Comparison of ENCODE assay signal across 12 mouse cellular contexts in the genomic region with DNA sequence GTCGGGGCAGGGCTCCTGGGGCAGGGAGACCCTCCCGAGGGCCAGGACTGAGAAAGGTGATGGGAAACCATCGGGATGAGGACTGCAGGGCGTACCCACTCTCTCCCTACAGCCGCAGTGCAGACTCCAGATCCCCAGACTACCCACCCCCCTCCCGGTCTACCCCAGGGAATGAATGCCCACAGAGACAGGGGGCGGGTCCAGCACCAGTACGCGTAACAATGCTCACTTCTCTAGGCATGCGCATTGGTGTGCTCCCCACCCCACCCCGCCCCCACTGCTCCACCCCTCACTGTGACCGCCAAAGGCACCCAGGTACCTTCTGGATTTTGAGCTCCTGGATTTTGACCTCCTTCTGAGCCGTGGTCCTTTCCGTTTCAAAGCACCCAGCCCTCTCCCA. TPM values are rescaled to one million over a fixed set of nuclear protein-coding genes. Genes with fewer than 3 reads are reported as not detected.
DNase-seq lines count a peak whose midpoint lies in the region; ATAC-seq and TF ChIP-seq lines count a peak whose summit lies in the region.
"Had no signal": no experiment of that assay in that cellular context is flagged by ENCODE, and none has a peak within 500 bp of the region (broad histone marks: within the 10 kb centered on the region; RNA-seq: fewer than 3 reads in every experiment).

No protein-coding gene starts in this region.

- TF ChIP-seq CTCF in E14TG2a.4 (conservative IDR thresholded peaks at IDR 0.05; ENCODE audit: low read length), result no peak

- peak; percentile 82 for DNase-seq in ZHBTc4 (ENCODE audit: low read depth, low spot score)
- DNase-seq in hindbrain, embryonic 10.5 days (ENCODE audit: low spot score), result no peak
- DNase-seq in thymus, postnatal 36 days, result no peak
- DNase-seq in thymus, postnatal 0 days (ENCODE audit: low spot score), result no peak
- DNase-seq in heart, adult 18-20 months, result no peak
- DNase-seq: cerebellum, adult 9-10 months; kidney, postnatal 14 days had no signal

- peak overlapping the region; percentile 38 for H3K4me2 ChIP-seq in midbrain, embryonic 13.5 days (replicated peaks)
- H3K4me2 ChIP-seq: liver, embryonic 15.5 days had no signal

- peak overlapping the region; percentile 85 for H3K4me3 ChIP-seq in E14TG2a.4 (replicated peaks; ENCODE audit: low read length)
- peak overlapping the region; percentile 29; the same call in 1 of the 2 replicates for H3K4me3 ChIP-seq in hindbrain, embryonic 10.5 days
- H3K4me3 ChIP-seq in midbrain, embryonic 13.5 days (replicated peaks), result peak overlapping the region; percentile 13
- H3K4me3 ChIP-seq: liver, embryonic 15.5 days had no signal

- 48% methylated on average over 14 of the region's 14 CpGs for WGBS in hindbrain, embryonic 10.5 days
- WGBS in midbrain, embryonic 13.5 days, result 40% methylated on average over 14 of the region's 14 CpGs

- H3K9me3 ChIP-seq in E14TG2a.4 (ENCODE audit: low read length), result no peaks in the 10 kb centered on the region
- no peaks in the 10 kb centered on the region for H3K9me3 ChIP-seq in hindbrain, embryonic 10.5 days
- H3K9me3 ChIP-seq in midbrain, embryonic 13.5 days, result no peaks in the 10 kb centered on the region
- H3K9me3 ChIP-seq: limb, embryonic 10.5 days; liver, embryonic 15.5 days had no signal

- H3K27me3 ChIP-seq in E14TG2a.4 (ENCODE audit: insufficient read depth, low read length), result no peaks in the 10 kb centered on the region
- H3K27me3 ChIP-seq in hindbrain, embryonic 10.5 days (ENCODE audit: insufficient read depth, poor library complexity, severe bottlenecking), result no peaks in the 10 kb centered on the region
- H3K27me3 ChIP-seq in midbrain, embryonic 13.5 days, result no peaks in the 10 kb centered on the region
- H3K27me3 ChIP-seq: liver, embryonic 15.5 days had no signal

- peak overlapping the region; percentile 64 for H3K27ac ChIP-seq in hindbrain, embryonic 10.5 days
- no peak overlapping the region for H3K27ac ChIP-seq in midbrain, embryonic 13.5 days
- H3K27ac ChIP-seq: limb, embryonic 10.5 days; liver, embryonic 15.5 days had no signal

- ATAC-seq in midbrain, embryonic 13.5 days, result peak; percentile 18; the same call in 1 of the 2 replicates
- ATAC-seq: intestine, embryonic 16.5 days had no signal

- H3K9ac ChIP-seq in midbrain, embryonic 13.5 days (replicated peaks), result no peak overlapping the region
- H3K9ac ChIP-seq: liver, embryonic 15.5 days had no signal

- H3K36me3 ChIP-seq in E14TG2a.4 (ENCODE audit: insufficient read depth, low read length), result peaks cover 69% of the 10 kb centered on the region
- H3K36me3 ChIP-seq in hindbrain, embryonic 10.5 days, result peaks cover 67% of the 10 kb centered on the region
- peaks cover 28% of the 10 kb centered on the region for H3K36me3 ChIP-seq in midbrain, embryonic 13.5 days

- H3K4me1 ChIP-seq in E14TG2a.4 (replicated peaks; ENCODE audit: low read depth, low read length), result peaks cover 69% of the 10 kb centered on the region
- peaks cover 44% of the 10 kb centered on the region for H3K4me1 ChIP-seq in hindbrain, embryonic 10.5 days (replicated peaks)
- peaks cover 37% of the 10 kb centered on the region for H3K4me1 ChIP-seq in midbrain, embryonic 13.5 days (replicated peaks)

RNA-seq across cellular contexts. Expression of gene 2610318N02Rik, which starts 3.4 kb away (rescaled TPM):
- polyA plus RNA-seq in hindbrain, embryonic 10.5 days (2016; fragmentation: Nextera tagmentation; extraction: Ambion mirVana), result 146 and 175 TPM in 2 replicates
- 34.1 and 35.5 TPM in 2 replicates for polyA plus RNA-seq in midbrain, embryonic 13.5 days (2015; fragmentation: Nextera tagmentation; extraction: Ambion mirVana)
- 56.5 and 61.3 TPM in 2 replicates for polyA plus RNA-seq in thymus, postnatal 0 days (2015; fragmentation: Nextera tagmentation; extraction: Ambion mirVana)
- not detected for total RNA-seq in heart, adult 18-20 months (2021)

RNA-seq across cellular contexts. Expression of gene Ppil2, which starts 10.5 kb away (rescaled TPM):
- polyA plus RNA-seq in hindbrain, embryonic 10.5 days (2016; fragmentation: Nextera tagmentation; extraction: Ambion mirVana), result 159 and 177 TPM in 2 replicates
- 168 and 171 TPM in 2 replicates for polyA plus RNA-seq in midbrain, embryonic 13.5 days (2015; fragmentation: Nextera tagmentation; extraction: Ambion mirVana)
- 148 and 150 TPM in 2 replicates for polyA plus RNA-seq in thymus, postnatal 0 days (2015; fragmentation: Nextera tagmentation; extraction: Ambion mirVana)
- total RNA-seq in heart, adult 18-20 months (2021), result 10 to 100 TPM; 32.4 to 39.4 TPM

RNA-seq across cellular contexts. Expression of gene Sdf2l1, which starts 10.6 kb away (rescaled TPM):
- polyA plus RNA-seq in hindbrain, embryonic 10.5 days (2016; fragmentation: Nextera tagmentation; extraction: Ambion mirVana), result 114 and 136 TPM in 2 replicates
- 37.0 and 42.9 TPM in 2 replicates for polyA plus RNA-seq in midbrain, embryonic 13.5 days (2015; fragmentation: Nextera tagmentation; extraction: Ambion mirVana)
- polyA plus RNA-seq in thymus, postnatal 0 days (2015; fragmentation: Nextera tagmentation; extraction: Ambion mirVana), result 74.2 and 113 TPM in 2 replicates
- 10 to 100 TPM; 13.8 to 22.2 TPM for total RNA-seq in heart, adult 18-20 months (2021)

RNA-seq across cellular contexts. Expression of gene Ydjc, which starts 22.9 kb away (rescaled TPM):
- 7.8 and 10.1 TPM in 2 replicates for polyA plus RNA-seq in hindbrain, embryonic 10.5 days (2016; fragmentation: Nextera tagmentation; extraction: Ambion mirVana)
- polyA plus RNA-seq in midbrain, embryonic 13.5 days (2015; fragmentation: Nextera tagmentation; extraction: Ambion mirVana), result 21.5 and 22.0 TPM in 2 replicates
- 17.2 and 18.7 TPM in 2 replicates for polyA plus RNA-seq in thymus, postnatal 0 days (2015; fragmentation: Nextera tagmentation; extraction: Ambion mirVana)
- total RNA-seq in heart, adult 18-20 months (2021), result 1 to 10 TPM; 2.3 to 3.1 TPM

RNA-seq across cellular contexts. Expression of gene Ccdc116, which starts 25.5 kb away (rescaled TPM):
- 0.73 and 0.75 TPM in 2 replicates for polyA plus RNA-seq in hindbrain, embryonic 10.5 days (2016; fragmentation: Nextera tagmentation; extraction: Ambion mirVana)
- polyA plus RNA-seq in midbrain, embryonic 13.5 days (2015; fragmentation: Nextera tagmentation; extraction: Ambion mirVana), result 1.1 and 1.4 TPM in 2 replicates
- 0.73 and 1.3 TPM in 2 replicates for polyA plus RNA-seq in thymus, postnatal 0 days (2015; fragmentation: Nextera tagmentation; extraction: Ambion mirVana)
- total RNA-seq in heart, adult 18-20 months (2021), result under 1 TPM in 1 of 2 experiments, not detected in 1; 0.08 TPM

Comparison
In these comparisons a context has a peak if more than half of its experiments do, and no peak if none do; other contexts are left out.
1. H3K4me3 ChIP-seq: peak in every context shown above with its lines; median percentile 85 in E14TG2a.4; 29 in hindbrain, embryonic 10.5 days; 13 in midbrain, embryonic 13.5 days.